Mouse (Mus musculus): ENCODE measurements around the gene Msantd2.

The Msantd2 gene

GRCm38 (mm10) chr9:37569231-37569835 lies 80.2 kb downstream of the Msantd2 start:
- no peak for DNase-seq (ENCODE audit: low spot score)

- DNase-seq (ENCODE audit: low spot score): no peak
These were observed 83.2 kb downstream of the Msantd2 start for GRCm38 (mm10) chr9:37572204-37572876.
